Comparison of ENCODE assay signal across 9 mouse cellular contexts in genomic region chr2:121408160-121408559, GRCm38 (mm10). TPM values are rescaled to one million over a fixed set of nuclear protein-coding genes. Genes with fewer than 3 reads are reported as not detected.
DNase-seq lines count a peak whose midpoint lies in the region; ATAC-seq and TF ChIP-seq lines count a peak whose summit lies in the region.
"Had no signal": no experiment of that assay in that cellular context is flagged by ENCODE, and none has a peak within 500 bp of the region (broad histone marks: within the 10 kb centered on the region; RNA-seq: fewer than 3 reads in every experiment).

No protein-coding gene starts in this region.

- no peaks in the 10 kb centered on the region for H3K9me3 ChIP-seq in kidney, embryonic 16.5 days (ENCODE audit: low read length)
- H3K9me3 ChIP-seq in ES-Bruce4 (replicated peaks; ENCODE audit: control insufficient read depth, insufficient read depth, low read length, poor library complexity, severe bottlenecking), result no peaks in the 10 kb centered on the region
- H3K9me3 ChIP-seq: midbrain, embryonic 12.5 days had no signal

- H3K4me1 ChIP-seq in kidney, embryonic 16.5 days (ENCODE audit: insufficient read depth, low read length), result 0 out of 2 replicates have a peak, but pooled peaks cover 8% of the 10 kb centered on the region
- H3K4me1 ChIP-seq in ES-Bruce4 (ENCODE audit: control insufficient read depth, insufficient read depth, low read length), result no peaks in the 10 kb centered on the region
- H3K4me1 ChIP-seq: midbrain, embryonic 12.5 days had no signal

- no peak for ATAC-seq in kidney, embryonic 16.5 days (ENCODE audit: low FRiP score, low TSS enrichment)
- peak; percentile 72 for ATAC-seq in granulocyte monocyte progenitor cell, adult 5-6 weeks (replicated peaks; ENCODE audit: poor library complexity, severe bottlenecking)

- no peak overlapping the region for H3K27ac ChIP-seq in kidney, embryonic 16.5 days (ENCODE audit: low read length)
- H3K27ac ChIP-seq in ES-Bruce4 (ENCODE audit: insufficient read depth, low read length), result no peak overlapping the region
- H3K27ac ChIP-seq: midbrain, embryonic 12.5 days had no signal

- no peak for TF ChIP-seq POLR2A in ES-Bruce4 (IDR thresholded peaks at IDR 0.05; ENCODE audit: insufficient read depth, low read length)

- H3K4me3 ChIP-seq in kidney, embryonic 16.5 days (ENCODE audit: low read length), result no peak overlapping the region
- H3K4me3 ChIP-seq in ES-Bruce4 (ENCODE audit: low read depth, low read length), result no peak overlapping the region
- H3K4me3 ChIP-seq: midbrain, embryonic 12.5 days had no signal

- peak; percentile 1 for TF ChIP-seq CTCF in ES-Bruce4 (IDR thresholded peaks at IDR 0.05; ENCODE audit: low read depth, low read length)

- H3K9ac ChIP-seq in kidney, embryonic 16.5 days (replicated peaks; ENCODE audit: low read length), result no peak overlapping the region
- H3K9ac ChIP-seq in ES-Bruce4 (ENCODE audit: low read depth, poor library complexity, severe bottlenecking), result no peak overlapping the region
- H3K9ac ChIP-seq: midbrain, embryonic 12.5 days had no signal

- TF ChIP-seq EP300 in ES-Bruce4 (IDR thresholded peaks at IDR 0.05; ENCODE audit: insufficient read depth, low read depth, low read length), result no peak

- H3K4me2 ChIP-seq in kidney, embryonic 16.5 days (replicated peaks; ENCODE audit: low read depth, low read length), result no peak overlapping the region
- H3K4me2 ChIP-seq: midbrain, embryonic 12.5 days had no signal

- no peaks in the 10 kb centered on the region for H3K27me3 ChIP-seq in kidney, embryonic 16.5 days (ENCODE audit: insufficient read depth, low read length)
- no peaks in the 10 kb centered on the region for H3K27me3 ChIP-seq in ES-Bruce4 (ENCODE audit: control insufficient read depth, insufficient read depth, low read length, poor library complexity, severe bottlenecking)
- H3K27me3 ChIP-seq: midbrain, embryonic 12.5 days had no signal

- 34% methylated on average over 4 of the region's 4 CpGs for WGBS in kidney, embryonic 16.5 days

- H3K36me3 ChIP-seq in kidney, embryonic 16.5 days (ENCODE audit: insufficient read depth, low read length), result no peaks in the 10 kb centered on the region
- H3K36me3 ChIP-seq in ES-Bruce4 (ENCODE audit: control insufficient read depth, insufficient read depth, low read length, poor library complexity, severe bottlenecking), result no peaks in the 10 kb centered on the region
- H3K36me3 ChIP-seq: midbrain, embryonic 12.5 days had no signal

- peak; percentile 33 to 59 for DNase-seq in kidney, adult 8-10 months
- peak; percentile 25 for DNase-seq in adrenal gland, adult 2 months
- peak; percentile 32 for DNase-seq in lung, postnatal 36 days
- peak; percentile 70 for DNase-seq in thymus, postnatal 0 days (ENCODE audit: low spot score)
- no peak for DNase-seq in frontal cortex, postnatal 14 days (ENCODE audit: low spot score in 2 of 2)

RNA-seq across cellular contexts. Expression of gene Pdia3, which starts 5.4 kb away (rescaled TPM):
- 838 and 877 TPM in 2 replicates for polyA plus RNA-seq in kidney, embryonic 16.5 days (2015; fragmentation: Nextera tagmentation; extraction: Ambion mirVana)
- polyA plus RNA-seq in ES-Bruce4 (2011; ENCODE audit: insufficient read depth, insufficient read length, low read depth, missing spikeins), result 486 and 515 TPM in 2 replicates
- 100 to 1,000 TPM; 385 to 421 TPM for total RNA-seq in adrenal gland, adult 2 months (2021)
- polyA plus RNA-seq in adrenal gland, adult 2 months (2012; rRNA removed), result 1,644 and 2,044 TPM in 2 replicates
- total RNA-seq in granulocyte monocyte progenitor cell, adult 5-6 weeks (2014; fragmentation: Nextera tagmentation), result 315 and 355 TPM in 2 replicates
- 423 and 509 TPM in 2 replicates for total RNA-seq in granulocyte monocyte progenitor cell, adult 5-6 weeks (2017)
- 319 and 390 TPM in 2 replicates for polyA plus RNA-seq in thymus, postnatal 0 days (2015; fragmentation: Nextera tagmentation; extraction: Ambion mirVana)

RNA-seq across cellular contexts. Expression of gene Catsper2, which starts 5.4 kb away (rescaled TPM):
- 2.0 and 3.0 TPM in 2 replicates for polyA plus RNA-seq in kidney, embryonic 16.5 days (2015; fragmentation: Nextera tagmentation; extraction: Ambion mirVana)
- 1.9 and 2.5 TPM in 2 replicates for polyA plus RNA-seq in ES-Bruce4 (2011; ENCODE audit: insufficient read depth, insufficient read length, low read depth, missing spikeins)
- total RNA-seq in adrenal gland, adult 2 months (2021), result 1 to 10 TPM; 1.5 to 2.4 TPM
- polyA plus RNA-seq in adrenal gland, adult 2 months (2012; rRNA removed), result 0.65 and 0.95 TPM in 2 replicates
- total RNA-seq in granulocyte monocyte progenitor cell, adult 5-6 weeks (2014; fragmentation: Nextera tagmentation), result 1.3 TPM in 2 replicates
- 1.8 and 1.9 TPM in 2 replicates for total RNA-seq in granulocyte monocyte progenitor cell, adult 5-6 weeks (2017)
- polyA plus RNA-seq in thymus, postnatal 0 days (2015; fragmentation: Nextera tagmentation; extraction: Ambion mirVana), result 1.6 and 2.1 TPM in 2 replicates

RNA-seq across cellular contexts. Expression of gene Strc, which starts 21.2 kb away (rescaled TPM):
- polyA plus RNA-seq in kidney, embryonic 16.5 days (2015; fragmentation: Nextera tagmentation; extraction: Ambion mirVana), result not detected in 2 replicates
- polyA plus RNA-seq in ES-Bruce4 (2011; ENCODE audit: insufficient read depth, insufficient read length, low read depth, missing spikeins), result not detected in 2 replicates
- total RNA-seq in adrenal gland, adult 2 months (2021), result under 1 TPM in 1 of 2 experiments, not detected in 1; 0.31 TPM
- 0.07 and 0.16 TPM in 2 replicates for polyA plus RNA-seq in adrenal gland, adult 2 months (2012; rRNA removed)
- total RNA-seq in granulocyte monocyte progenitor cell, adult 5-6 weeks (2014; fragmentation: Nextera tagmentation), result not detected in 2 replicates
- not detected in 2 replicates for total RNA-seq in granulocyte monocyte progenitor cell, adult 5-6 weeks (2017)
- 0.07 TPM in 1 of 2 replicates, not detected in the other for polyA plus RNA-seq in thymus, postnatal 0 days (2015; fragmentation: Nextera tagmentation; extraction: Ambion mirVana)
- polyA plus RNA-seq: midbrain, embryonic 12.5 days had no signal

RNA-seq across cellular contexts. Expression of gene Ell3, which starts 35.9 kb away (rescaled TPM):
- 12.3 and 14.5 TPM in 2 replicates for polyA plus RNA-seq in kidney, embryonic 16.5 days (2015; fragmentation: Nextera tagmentation; extraction: Ambion mirVana)
- 16.2 and 18.1 TPM in 2 replicates for polyA plus RNA-seq in ES-Bruce4 (2011; ENCODE audit: insufficient read depth, insufficient read length, low read depth, missing spikeins)
- total RNA-seq in adrenal gland, adult 2 months (2021), result under 1 TPM; 0.35 to 0.63 TPM
- polyA plus RNA-seq in adrenal gland, adult 2 months (2012; rRNA removed), result 0.20 and 0.23 TPM in 2 replicates
- not detected in 2 replicates for total RNA-seq in granulocyte monocyte progenitor cell, adult 5-6 weeks (2014; fragmentation: Nextera tagmentation)
- not detected in 2 replicates for total RNA-seq in granulocyte monocyte progenitor cell, adult 5-6 weeks (2017)
- 1.6 TPM in 2 replicates for polyA plus RNA-seq in thymus, postnatal 0 days (2015; fragmentation: Nextera tagmentation; extraction: Ambion mirVana)

RNA-seq across cellular contexts. Expression of gene Serf2, which starts 40.8 kb away (rescaled TPM):
- 448 and 451 TPM in 2 replicates for polyA plus RNA-seq in kidney, embryonic 16.5 days (2015; fragmentation: Nextera tagmentation; extraction: Ambion mirVana)
- polyA plus RNA-seq in ES-Bruce4 (2011; ENCODE audit: insufficient read depth, insufficient read length, low read depth, missing spikeins), result 367 and 428 TPM in 2 replicates
- total RNA-seq in adrenal gland, adult 2 months (2021), result 100 to 1,000 TPM; 272 to 371 TPM
- polyA plus RNA-seq in adrenal gland, adult 2 months (2012; rRNA removed), result 275 and 332 TPM in 2 replicates
- 530 and 577 TPM in 2 replicates for total RNA-seq in granulocyte monocyte progenitor cell, adult 5-6 weeks (2014; fragmentation: Nextera tagmentation)
- total RNA-seq in granulocyte monocyte progenitor cell, adult 5-6 weeks (2017), result 211 and 218 TPM in 2 replicates
- 522 and 560 TPM in 2 replicates for polyA plus RNA-seq in thymus, postnatal 0 days (2015; fragmentation: Nextera tagmentation; extraction: Ambion mirVana)

Comparison
In these comparisons a context has a peak if more than half of its experiments do, and no peak if none do; other contexts are left out.
1. DNase-seq: peak in kidney, adult 8-10 months (2 of 2), adrenal gland, adult 2 months (single experiment), lung, postnatal 36 days (single experiment) and thymus, postnatal 0 days (single experiment); none in frontal cortex, postnatal 14 days (0 of 2).